Mouse (Mus musculus) thymus, postnatal 36 days (tissue): ENCODE results near the gene Ccr5.

Experiments
- DNase-seq, 2 experiments: peaks; one replicate each; pipeline ENCODE4 v3.0.0; 2022; ENCODE audit warnings: mixed read lengths in 2 of 2

Gene Ccr5

GRCm38 (mm10) chr9:124138055-124138775, 16.9 kb downstream of the Ccr5 start:
- no peak for DNase-seq

- DNase-seq = no peak
Observed at GRCm38 (mm10) chr9:124143678-124144077, 22.3 kb downstream of the Ccr5 start.

GRCm38 (mm10) chr9:124146307-124146706, 25.0 kb downstream of the Ccr5 start:
- no peak for DNase-seq
